Mouse (Mus musculus) liver, postnatal 0 days (tissue): ENCODE results near the gene Hspe1. TPM values are rescaled to one million over a fixed set of nuclear protein-coding genes. Genes with fewer than 3 reads are reported as not detected.
A peak's percentile ranks its signal among the peaks of the same experiment; 100 is the strongest.
"Not testable (repeated sequence)": the region's sequence is repeated elsewhere in the genome, so short reads cannot be mapped to it uniquely, and the experiment has no call there.

Source experiments
- ATAC-seq: fragments of 200-750 bp; cut with Nextera tagmentation; 2 replicates; pipeline ENCODE4 v1.8.0; 2017; ENCODE audit warnings: mild to moderate bottlenecking, moderate library complexity
- DNase-seq: peaks from one replicate; pipeline ENCODE4 v3.0.0-alpha.2; 2016
- H3K27ac ChIP-seq: fragments of 300-500 bp; sonication (generic); 2 replicates; pipeline ENCODE4 v1.5.1; 2014; ENCODE audit warnings: antibody characterized with exemption, moderate library complexity, mild to moderate bottlenecking, low read depth
- H3K27me3 ChIP-seq: fragments of 300-500 bp; sonication (generic); 2 replicates; pipeline ENCODE4 v1.6.1; 2014; ENCODE audit warnings: low read length, control low read depth, mixed read lengths; ENCODE audit not compliant: insufficient read depth
- H3K36me3 ChIP-seq: fragments of 300-500 bp; sonication (generic); replicated peaks from 2 replicates; pipeline ENCODE4 v1.6.1; 2014; ENCODE audit warnings: mild to moderate bottlenecking, control low read depth, low read length, moderate library complexity, mixed read lengths; ENCODE audit not compliant: insufficient read depth
- H3K4me1 ChIP-seq: fragments of 300-500 bp; sonication (generic); 2 replicates; pipeline ENCODE4 v1.6.1; 2014; ENCODE audit warnings: antibody characterized with exemption, mild to moderate bottlenecking, control low read depth; ENCODE audit not compliant: insufficient read depth
- H3K4me2 ChIP-seq: fragments of 300-500 bp; sonication (generic); 2 replicates; pipeline ENCODE4 v1.6.1; 2014; ENCODE audit warnings: low read depth, mild to moderate bottlenecking, low read length, moderate library complexity, mixed read lengths
- H3K4me3 ChIP-seq: fragments of 300-500 bp; sonication (generic); 2 replicates; pipeline ENCODE4 v1.5.1; 2014; ENCODE audit warnings: low read depth, low read length
- H3K9ac ChIP-seq: fragments of 300-500 bp; sonication (generic); replicated peaks from 2 replicates; pipeline ENCODE4 v1.6.1; 2014; ENCODE audit warnings: mild to moderate bottlenecking, moderate library complexity
- H3K9me3 ChIP-seq: fragments of 300-500 bp; sonication (generic); 2 replicates; pipeline ENCODE4 v1.6.1; 2016; ENCODE audit warnings: mild to moderate bottlenecking, control low read depth, low read length, mixed read lengths
- CTCF ChIP-seq: sonication (generic); IDR thresholded peaks from 2 replicates; pipeline ENCODE4 v1.5.1; 2016; ENCODE audit warnings: antibody characterized with exemption, low read depth
- EP300 ChIP-seq: IDR thresholded peaks from 2 replicates; pipeline ENCODE4 v1.6.1; 2016; ENCODE audit warnings: antibody characterized with exemption, low read depth, mild to moderate bottlenecking
- WGBS: fragments of 180-500 bp; shearing (Covaris S2); extraction: QIAGEN DNeasy Blood & Tissue Kit; methylation state at CpG from one replicate; pipeline ENCODE4 v1.1.7; 2014; ENCODE audit not compliant: insufficient replicate concordance; 5-methylcytosine and 5-hydroxymethylcytosine counted together
- polyA plus RNA-seq: library from polyadenylated mRNA; unstranded; fragments of >200 nt; fragmentation: Nextera tagmentation; extraction: Ambion mirVana; gene quantifications from 2 replicates; pipeline ENCODE4 v1.2.1, GENCODE M21; 2015

The Hspe1 gene
- polyA plus RNA-seq, 1 experiment from 2014 or later, result 513 TPM

DNA sequence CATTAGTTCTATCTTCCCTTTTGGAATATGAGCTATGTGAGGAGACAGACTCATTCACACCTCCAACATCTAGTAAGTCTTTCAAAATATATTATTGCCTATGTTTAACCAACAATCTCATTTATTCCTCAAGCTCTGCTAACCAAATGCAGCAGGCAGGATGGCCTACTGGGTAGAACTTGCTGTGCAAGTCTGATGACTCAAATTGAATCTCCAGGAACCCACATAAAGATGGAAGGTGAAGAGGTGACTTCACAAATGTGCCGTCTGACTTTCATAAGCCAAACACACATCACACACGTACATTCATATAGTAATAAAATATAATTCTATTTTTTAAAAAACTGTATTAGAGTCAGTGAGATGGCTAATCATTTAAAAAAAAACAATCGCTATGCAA is 36.3 kb upstream of the Hspe1 start:
- Histone ChIP-seq H3K27me3 (no peaks in the 10 kb centered on the region), H3K4me2 (peak overlapping the region; percentile 84), H3K9me3 (no peaks in the 10 kb centered on the region), H3K9ac (no peak overlapping the region), H3K4me3 (peak overlapping the region; percentile 66; the same call in 1 of the 2 replicates), H3K36me3 (0 out of 2 replicates have a peak, but pooled peaks cover 5% of the 10 kb centered on the region), H3K4me1 (peaks cover 19% of the 10 kb centered on the region), H3K27ac (peak overlapping the region; percentile 97)
- ATAC-seq (no peak), DNase-seq (no peak)
- 80% methylated on average over 3 of the region's 3 CpGs for WGBS
- TF ChIP-seq CTCF (no peak), EP300 (no peak)

DNA sequence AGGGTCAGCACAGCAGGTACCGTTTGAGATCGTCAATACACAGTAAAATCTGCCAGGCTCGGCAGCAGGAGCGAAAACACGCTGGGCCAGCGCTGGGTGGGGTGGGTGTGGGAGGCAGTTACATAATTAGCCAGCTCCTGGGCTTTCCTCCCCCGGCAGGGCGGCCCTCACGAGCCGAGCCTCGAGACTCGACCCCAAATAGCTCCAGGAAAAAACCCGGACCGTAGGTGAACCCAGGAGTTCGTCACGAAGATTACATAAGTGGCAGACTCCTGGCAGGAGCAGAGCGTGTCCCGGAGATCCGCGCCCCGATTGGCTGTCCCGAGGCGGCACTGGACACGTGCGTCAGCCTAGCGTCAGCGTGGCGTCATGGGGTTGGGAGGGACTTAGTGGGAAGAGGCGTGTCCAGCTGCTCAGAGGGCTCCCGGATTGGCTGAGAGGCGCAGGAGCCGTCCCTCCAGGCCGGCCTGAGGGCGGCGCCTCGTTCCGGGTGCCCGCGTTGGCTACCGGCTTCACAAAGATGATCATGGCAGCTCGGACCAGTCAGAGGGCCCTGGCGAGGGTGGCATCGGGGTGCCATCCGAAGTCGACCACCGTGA is 35.5 kb upstream of the Hspe1 start, which contains the start of gene Coq10b:
Gene Coq10b (plus strand): TSS at position 416 of the 599 bp plus-strand sequence.
- peak; percentile 97 for ATAC-seq
- H3K27me3 ChIP-seq, result no peaks in the 10 kb centered on the region
- WGBS, result under 1% methylated on average over 46 of the region's 46 CpGs
- no peaks in the 10 kb centered on the region for H3K9me3 ChIP-seq
- peak within 1 kb of the TSS; percentile 97 for H3K27ac ChIP-seq
- TF ChIP-seq CTCF, result peak; percentile 39
- TF ChIP-seq EP300, result peak; percentile 64; the same call in 1 of the 2 replicates
- H3K4me3 ChIP-seq, result peak within 1 kb of the TSS; percentile 66
- peak within 1 kb of the TSS; percentile 75 for H3K9ac ChIP-seq
- H3K4me2 ChIP-seq, result peak within 1 kb of the TSS; percentile 84
- H3K4me1 ChIP-seq, result peaks cover 19% of the 10 kb centered on the region
- 0 out of 2 replicates have a peak, but pooled peaks cover 5% of the 10 kb centered on the region for H3K36me3 ChIP-seq
- peak; percentile 99 for DNase-seq

DNA sequence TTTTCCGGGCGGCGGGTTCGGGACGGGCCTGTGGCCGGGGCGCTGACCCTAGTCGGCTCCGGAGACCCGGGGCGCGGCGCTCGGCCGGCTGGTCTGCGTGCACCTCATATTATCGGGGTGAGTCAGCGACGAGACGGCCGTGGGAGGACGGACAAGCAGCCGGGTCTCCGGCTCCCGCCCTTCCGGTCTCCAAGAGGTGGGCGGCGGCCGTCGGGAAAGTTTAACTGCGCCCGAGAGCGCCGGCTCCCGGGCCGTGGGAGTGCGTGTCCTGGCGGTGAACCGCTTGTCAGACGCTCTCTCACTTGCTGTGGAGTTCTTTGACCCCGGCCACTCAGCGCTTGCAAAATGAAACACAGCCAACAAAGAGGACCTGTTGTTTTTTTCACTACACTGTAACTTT is 34.9 kb upstream of the Hspe1 start:
- TF ChIP-seq EP300 (no peak), CTCF (peak; percentile 36)
- ATAC-seq, result peak; percentile 71
- DNase-seq, result peak; percentile 87
- no peaks in the 10 kb centered on the region for H3K27me3 ChIP-seq
- peak overlapping the region; percentile 97 for H3K27ac ChIP-seq
- H3K9ac ChIP-seq, result peak overlapping the region; percentile 75
- 2% methylated on average over 42 of the region's 42 CpGs for WGBS
- H3K4me2 ChIP-seq, result peak overlapping the region; percentile 71
- no peaks in the 10 kb centered on the region for H3K9me3 ChIP-seq
- peak overlapping the region; percentile 66 for H3K4me3 ChIP-seq
- H3K4me1 ChIP-seq, result peaks cover 19% of the 10 kb centered on the region
- 0 out of 2 replicates have a peak, but pooled peaks cover 5% of the 10 kb centered on the region for H3K36me3 ChIP-seq

DNA sequence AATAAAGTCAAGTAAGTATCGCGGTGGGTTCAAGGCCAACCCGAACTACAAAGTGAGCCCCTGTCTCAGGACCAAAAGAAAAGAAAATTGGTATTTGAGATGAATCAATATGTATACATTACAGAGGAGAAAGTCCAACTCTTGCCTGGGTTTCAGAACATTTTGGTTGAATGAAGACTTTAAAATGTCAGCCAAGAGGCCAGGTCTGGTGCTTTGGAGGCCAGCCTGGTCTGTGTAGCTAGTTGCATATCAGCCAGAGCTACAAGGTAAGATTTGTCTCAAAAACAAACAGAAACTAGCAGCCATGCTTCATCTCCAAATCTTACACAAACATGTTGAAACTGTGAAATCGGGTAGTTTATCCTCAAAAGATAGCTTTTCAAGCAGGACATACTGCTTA is 34.3 kb upstream of the Hspe1 start:
- Histone ChIP-seq H3K4me1 (peaks cover 19% of the 10 kb centered on the region), H3K4me3 (peak overlapping the region; percentile 66), H3K27me3 (no peaks in the 10 kb centered on the region), H3K9me3 (no peaks in the 10 kb centered on the region), H3K9ac (peak overlapping the region; percentile 75), H3K4me2 (peak overlapping the region; percentile 71), H3K27ac (peak overlapping the region; percentile 97), H3K36me3 (0 out of 2 replicates have a peak, but pooled peaks cover 5% of the 10 kb centered on the region)
- WGBS, result 57% methylated on average over 4 of the region's 4 CpGs
- ATAC-seq (no peak), DNase-seq (no peak)
- TF ChIP-seq EP300 (no peak), CTCF (no peak)

DNA sequence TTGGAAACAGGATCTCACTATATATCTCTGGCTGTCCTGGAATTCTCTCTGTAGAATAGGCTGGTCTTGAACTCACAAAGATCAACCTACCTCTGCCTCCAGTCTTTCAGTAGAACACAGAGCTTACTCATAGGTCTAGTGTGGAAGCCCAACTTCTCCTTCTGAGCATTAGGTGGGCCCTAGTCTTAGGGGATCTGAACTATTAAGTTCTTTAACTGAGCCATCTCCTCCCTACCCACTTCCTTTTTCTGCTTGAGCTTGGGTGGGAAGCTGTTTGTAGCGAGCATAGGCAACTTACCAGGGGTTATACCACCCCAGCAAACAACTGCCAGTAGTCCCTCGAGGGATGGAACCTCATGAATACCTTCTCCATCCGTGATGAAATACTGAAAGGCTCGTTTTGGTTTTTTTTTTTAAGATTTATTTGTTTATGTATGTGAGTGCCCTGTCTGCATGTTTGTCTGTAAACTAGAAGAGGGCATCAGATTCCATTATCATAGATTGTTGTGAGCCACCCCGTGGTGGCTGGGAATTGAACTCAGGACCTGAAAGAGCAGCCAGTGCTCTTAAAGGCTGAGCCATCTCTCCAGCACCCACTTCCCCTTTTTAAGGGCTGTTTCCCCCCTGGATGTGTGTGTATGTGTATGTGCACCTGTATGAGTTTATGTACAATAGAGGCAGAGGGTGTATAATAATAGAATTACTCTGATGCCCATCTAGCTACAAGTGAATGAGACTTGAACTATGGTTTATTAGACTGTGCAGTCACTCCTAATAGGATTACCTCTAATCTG is 32.4 kb upstream of the Hspe1 start:
- H3K4me2 ChIP-seq, result no peak overlapping the region
- H3K27me3 ChIP-seq, result no peaks in the 10 kb centered on the region
- no peak for DNase-seq
- ATAC-seq, result no peak
- TF ChIP-seq EP300 (no peak), CTCF (no peak)
- 60% methylated on average over 5 of the region's 5 CpGs for WGBS
- H3K9ac ChIP-seq, result no peak overlapping the region
- H3K9me3 ChIP-seq, result no peaks in the 10 kb centered on the region
- no peak overlapping the region for H3K4me3 ChIP-seq
- H3K36me3 ChIP-seq, result peaks cover 8% of the 10 kb centered on the region; the same call in 1 of the 2 replicates
- H3K27ac ChIP-seq, result no peak overlapping the region
- peaks cover 24% of the 10 kb centered on the region for H3K4me1 ChIP-seq

DNA sequence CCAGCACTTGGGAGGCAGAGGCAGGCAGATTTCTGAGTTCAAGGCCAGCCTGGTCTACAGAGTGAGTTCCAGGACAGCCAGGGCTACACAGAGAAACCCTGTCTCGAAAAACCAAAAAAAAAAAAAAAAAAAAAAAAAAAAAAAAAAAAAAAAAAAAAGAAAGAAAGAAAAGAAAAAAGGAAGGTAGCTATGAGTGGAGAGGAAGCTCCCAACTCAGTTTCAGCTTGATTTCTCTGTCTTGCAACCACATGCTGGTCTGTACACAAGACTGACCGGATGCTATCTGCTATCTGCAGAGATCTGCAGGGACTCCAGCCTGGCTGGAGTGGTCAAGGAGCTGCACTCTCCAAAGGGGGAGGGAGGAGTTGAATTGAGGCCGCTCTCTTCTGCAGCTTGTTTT is 29.5 kb upstream of the Hspe1 start:
- H3K27ac ChIP-seq, H3K4me2 ChIP-seq, DNase-seq, H3K9ac ChIP-seq, H3K9me3 ChIP-seq, H3K4me3 ChIP-seq, H3K27me3 ChIP-seq, ATAC-seq: not testable (repeated sequence)
- Histone ChIP-seq H3K4me1 (peaks cover 24% of the 10 kb centered on the region), H3K36me3 (peaks cover 17% of the 10 kb centered on the region)
- 81% methylated on average over 2 of the region's 3 CpGs for WGBS
